Mouse (Mus musculus) CD4-positive, CD25-positive, alpha-beta regulatory T cell, adult 4 months (primary cell): ENCODE results near the gene Piwil1. TPM values are rescaled to one million over a fixed set of nuclear protein-coding genes. Genes with fewer than 3 reads are reported as not detected.
"Not testable (repeated sequence)": the region's sequence is repeated elsewhere in the genome, so short reads cannot be mapped to it uniquely, and the experiment has no call there.

ENCODE experiments used
- ATAC-seq: one replicate; pipeline ENCODE4 v1.8.0; 2017
- polyA plus RNA-seq, 2 experiments: library from polyadenylated mRNA; unstranded; fragments of 100-300 nt; shearing (Covaris generic); gene quantifications; one replicate each; pipeline ENCODE4 v1.2.1; 2017

The Piwil1 gene
- polyA plus RNA-seq, 2 experiments from 2014 or later = 0.11 TPM; not detected in 1

GRCm38 (mm10) chr5:128711847-128712246, 9.5 kb downstream of the Piwil1 start:
- no peak for ATAC-seq

- ATAC-seq = no peak
These were observed 12.8 kb downstream of the Piwil1 start for GRCm38 (mm10) chr5:128715171-128715570.

GRCm38 (mm10) chr5:128720461-128720860, 18.1 kb downstream of the Piwil1 start:
- not testable (repeated sequence) for ATAC-seq

DNA sequence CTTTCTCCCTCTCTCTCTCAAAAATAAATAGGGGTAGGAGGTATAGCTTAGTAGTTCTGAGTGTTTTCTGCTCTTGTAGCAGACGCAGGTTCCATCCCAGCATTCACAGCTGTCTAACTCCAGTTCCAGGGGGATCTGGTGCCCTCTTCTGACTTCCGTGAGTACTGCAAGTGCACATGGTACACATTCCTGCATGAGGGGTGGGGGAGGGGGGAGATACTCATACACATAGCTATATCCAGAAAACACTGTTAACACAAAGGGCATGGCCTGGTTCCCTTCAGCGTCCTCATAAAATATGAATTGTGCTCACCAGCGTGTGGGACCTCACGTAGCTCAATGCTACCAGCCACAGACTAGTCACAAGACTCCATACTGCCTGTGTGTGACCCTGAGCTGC, 27.0 kb downstream of the Piwil1 start:
- ATAC-seq = no peak

GRCm38 (mm10) chr5:128730634-128731033, 28.3 kb downstream of the Piwil1 start:
- no peak for ATAC-seq

GRCm38 (mm10) chr5:128732416-128733014, 30.2 kb downstream of the Piwil1 start:
- no peak for ATAC-seq

DNA sequence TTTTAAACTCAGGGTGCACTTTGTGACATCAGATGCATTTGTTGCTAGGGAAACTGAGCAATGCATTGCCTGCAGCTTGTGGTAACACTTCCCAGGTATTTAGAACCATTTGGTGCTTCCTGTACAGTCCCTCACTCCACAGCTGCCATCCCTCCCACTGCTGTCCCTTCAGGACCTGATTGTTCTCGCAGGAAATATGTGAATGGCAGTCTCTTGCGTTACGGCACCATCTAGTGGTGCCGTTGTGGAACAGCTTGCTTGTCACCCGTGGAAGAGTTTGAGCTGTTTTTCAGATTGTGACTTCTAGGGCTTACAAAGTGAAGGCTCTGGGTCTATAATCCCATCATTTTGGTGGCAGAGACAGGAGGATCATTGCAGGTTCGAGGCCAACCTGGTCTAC, 31.6 kb downstream of the Piwil1 start:
- no peak for ATAC-seq

DNA sequence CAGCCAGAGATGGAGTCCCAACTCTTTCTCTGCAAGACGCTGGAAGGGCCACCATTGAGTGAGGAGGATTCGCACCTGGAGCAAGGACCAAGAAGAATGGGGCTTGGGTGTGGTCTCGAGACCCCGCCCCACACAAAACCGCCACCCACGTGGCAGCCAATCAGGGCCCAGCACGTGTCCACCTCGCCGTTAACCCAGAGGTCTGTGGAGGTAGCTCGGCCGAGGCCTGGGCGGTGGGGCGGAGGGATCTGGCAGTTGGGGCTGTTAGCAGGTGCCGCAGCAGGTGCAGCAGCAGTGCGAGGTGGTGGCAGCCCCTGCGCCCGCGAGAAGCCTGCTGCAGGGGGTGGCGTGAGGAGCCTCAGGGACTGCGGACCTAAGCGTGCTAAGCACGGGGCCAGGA, 33.6 kb downstream of the Piwil1 start:
- ATAC-seq = no peak

GRCm38 (mm10) chr5:128739168-128739837, 37.0 kb downstream of the Piwil1 start:
- no peak for ATAC-seq

GRCm38 (mm10) chr5:128739838-128740171, 37.5 kb downstream of the Piwil1 start:
- ATAC-seq = no peak

DNA sequence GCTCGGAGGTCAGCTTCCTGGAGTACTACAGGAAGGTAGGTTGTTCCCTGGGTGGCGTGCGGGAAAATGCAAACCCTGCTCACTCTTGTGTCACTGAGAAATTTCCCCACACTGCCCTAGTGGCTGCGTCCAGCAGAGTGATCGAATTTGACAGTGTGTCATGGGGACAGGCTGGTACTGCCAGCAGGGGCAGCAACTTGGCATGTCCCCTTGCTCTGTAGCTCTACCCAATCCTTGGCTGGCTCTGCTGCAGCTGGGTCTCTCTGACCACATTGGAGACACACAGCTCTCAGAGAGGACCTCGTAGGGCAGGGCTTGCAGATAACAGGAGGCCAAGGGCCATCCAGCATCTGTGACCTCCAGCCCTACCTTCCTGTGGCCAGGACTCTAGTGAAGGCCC, 42.0 kb downstream of the Piwil1 start:
- ATAC-seq = no peak

- no peak for ATAC-seq
These were observed 42.9 kb downstream of the Piwil1 start for GRCm38 (mm10) chr5:128745206-128745605.

DNA sequence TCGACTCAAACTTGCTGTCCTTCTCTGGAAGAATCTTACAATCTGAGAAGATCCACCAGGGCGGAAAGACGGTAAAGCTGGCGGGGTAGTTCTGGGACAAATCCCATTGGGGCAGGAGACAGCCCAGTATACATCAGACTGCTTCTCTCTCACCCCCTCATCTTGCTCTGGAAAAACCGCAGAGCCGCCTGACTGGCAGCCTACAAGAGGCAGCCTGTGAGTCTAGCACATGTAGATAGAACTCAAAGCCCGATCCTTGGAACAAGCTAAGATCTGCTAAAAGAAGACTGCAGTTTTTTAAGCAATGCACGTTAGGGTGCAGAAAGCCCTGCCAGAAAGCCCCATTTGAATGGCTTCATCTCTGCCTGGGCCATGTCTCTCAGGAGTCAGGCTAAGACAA, 43.9 kb downstream of the Piwil1 start:
- ATAC-seq = no peak

DNA sequence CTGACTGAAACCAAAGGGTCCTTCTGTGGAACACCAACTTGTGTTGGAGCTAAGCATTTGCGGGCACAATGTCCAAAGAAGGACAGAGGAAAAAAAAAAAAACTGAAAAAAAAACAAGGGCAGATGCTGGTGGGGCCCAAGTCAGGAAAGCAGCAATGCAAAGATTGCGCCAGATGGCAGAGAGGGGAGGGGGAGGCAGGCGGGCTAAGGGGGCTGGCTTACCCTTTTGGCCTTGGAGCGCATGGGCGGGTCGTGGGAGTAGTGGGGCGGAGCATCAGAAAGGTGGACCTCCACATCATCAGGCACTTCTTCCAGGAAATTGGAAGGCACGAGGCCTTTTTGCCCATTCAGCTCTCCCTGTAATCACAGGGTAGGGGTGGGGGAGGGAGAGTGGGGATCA, 58.8 kb downstream of the Piwil1 start:
- no peak for ATAC-seq

- no peak for ATAC-seq
These were observed 66.8 kb downstream of the Piwil1 start for GRCm38 (mm10) chr5:128769026-128769631.

DNA sequence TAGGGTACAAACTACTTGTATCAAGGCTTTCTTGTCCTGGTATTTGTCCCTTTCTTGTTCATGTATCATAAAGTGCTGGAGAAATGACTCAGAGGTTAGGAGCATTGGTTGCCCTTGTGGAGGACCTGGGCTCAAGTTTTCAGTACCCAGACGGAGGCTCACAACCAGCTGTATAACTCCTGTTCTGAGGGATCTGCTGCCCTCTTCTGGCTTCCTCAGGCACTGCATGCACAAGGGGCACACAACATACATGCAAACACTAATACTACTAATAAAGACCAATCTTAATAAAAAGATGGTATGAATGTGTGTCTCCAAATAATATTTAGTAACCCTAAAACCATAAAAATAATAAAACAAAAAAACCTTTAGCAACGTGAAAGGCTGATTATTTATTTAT, 74.1 kb downstream of the Piwil1 start:
- no peak for ATAC-seq

- no peak for ATAC-seq
These were observed 79.3 kb downstream of the Piwil1 start for GRCm38 (mm10) chr5:128781621-128782020.

DNA sequence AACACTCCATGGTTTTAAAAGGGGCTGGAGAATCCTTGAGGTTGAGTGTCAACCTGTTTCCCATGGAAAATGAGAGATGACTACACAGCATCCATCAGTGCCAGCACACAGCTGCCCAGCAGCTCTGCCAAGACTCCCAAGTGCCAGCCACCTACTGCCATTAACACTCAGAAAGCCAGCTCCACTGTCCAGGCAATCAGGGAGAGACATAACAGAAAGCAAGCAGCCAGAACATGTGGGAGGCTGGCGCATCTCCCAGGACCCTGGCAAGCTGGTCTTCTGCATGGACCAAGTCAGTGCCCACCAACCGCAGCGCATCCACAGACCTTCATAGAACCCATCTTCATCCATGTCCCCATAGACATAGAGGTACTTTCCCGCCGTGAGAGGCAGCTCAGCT, 98.3 kb downstream of the Piwil1 start:
- ATAC-seq = no peak

Other genes starting within 250 kb of the Piwil1 start
- not detected for gene Fzd10, start 101.7 kb upstream of the Piwil1 start, polyA plus RNA-seq